Mouse (Mus musculus): ENCODE data around the gene Ahnak2.

The Ahnak2 gene

DNA sequence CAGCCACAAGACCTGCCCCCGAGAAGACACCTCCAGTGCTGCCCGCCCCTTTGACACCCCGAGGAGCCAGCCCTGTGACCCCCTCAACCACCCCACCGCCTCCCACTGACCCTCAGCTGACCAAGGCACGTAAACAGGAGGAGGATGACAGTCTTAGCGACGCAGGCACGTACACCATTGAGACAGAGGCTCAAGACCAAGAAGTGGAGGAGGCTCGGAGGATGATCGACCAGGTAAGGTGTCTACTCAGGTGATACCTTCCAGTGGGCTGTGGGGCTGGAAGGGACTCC, 65.9 kb downstream of the Ahnak2 start:
- DNase-seq (ENCODE audit: extremely low read depth, insufficient read length, low spot score): no peak

DNA sequence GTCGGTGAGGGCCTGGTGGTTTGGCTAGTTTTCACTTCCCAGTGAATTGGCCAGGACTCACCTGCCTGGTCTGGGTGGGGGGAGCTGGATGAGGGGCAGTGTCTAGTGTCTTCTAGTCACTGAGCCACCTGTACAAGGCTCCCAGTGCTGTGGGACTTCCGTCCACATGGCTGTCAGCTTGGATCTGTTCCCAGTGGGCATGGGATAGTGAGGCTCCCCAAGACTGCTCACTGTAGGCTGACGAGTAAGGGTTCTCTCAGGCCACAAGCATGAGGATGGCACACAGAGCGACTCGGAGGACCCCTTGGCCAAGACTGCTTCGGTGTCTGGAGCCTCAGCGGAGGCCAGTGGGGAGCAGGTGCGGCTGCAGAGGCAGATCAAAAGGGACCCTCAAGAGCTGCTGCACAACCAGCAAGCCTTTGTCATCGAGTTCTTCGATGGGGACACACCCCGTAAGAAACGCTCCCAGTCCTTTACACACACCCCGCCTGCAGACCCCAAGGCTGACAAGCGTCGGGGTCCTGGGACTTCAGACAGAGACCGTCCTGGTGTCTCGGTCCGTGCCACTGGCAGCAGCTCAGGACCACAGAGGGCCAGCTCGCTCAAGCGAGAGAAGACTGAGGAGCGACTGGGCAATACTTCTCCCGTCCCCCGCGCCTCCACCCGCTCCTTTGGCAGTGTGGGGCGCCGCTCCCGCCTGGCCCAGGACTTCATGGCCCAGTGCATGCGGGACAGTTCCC, 66.4 kb downstream of the Ahnak2 start:
- no peak for DNase-seq (ENCODE audit: extremely low read depth, insufficient read length, low spot score)

DNA sequence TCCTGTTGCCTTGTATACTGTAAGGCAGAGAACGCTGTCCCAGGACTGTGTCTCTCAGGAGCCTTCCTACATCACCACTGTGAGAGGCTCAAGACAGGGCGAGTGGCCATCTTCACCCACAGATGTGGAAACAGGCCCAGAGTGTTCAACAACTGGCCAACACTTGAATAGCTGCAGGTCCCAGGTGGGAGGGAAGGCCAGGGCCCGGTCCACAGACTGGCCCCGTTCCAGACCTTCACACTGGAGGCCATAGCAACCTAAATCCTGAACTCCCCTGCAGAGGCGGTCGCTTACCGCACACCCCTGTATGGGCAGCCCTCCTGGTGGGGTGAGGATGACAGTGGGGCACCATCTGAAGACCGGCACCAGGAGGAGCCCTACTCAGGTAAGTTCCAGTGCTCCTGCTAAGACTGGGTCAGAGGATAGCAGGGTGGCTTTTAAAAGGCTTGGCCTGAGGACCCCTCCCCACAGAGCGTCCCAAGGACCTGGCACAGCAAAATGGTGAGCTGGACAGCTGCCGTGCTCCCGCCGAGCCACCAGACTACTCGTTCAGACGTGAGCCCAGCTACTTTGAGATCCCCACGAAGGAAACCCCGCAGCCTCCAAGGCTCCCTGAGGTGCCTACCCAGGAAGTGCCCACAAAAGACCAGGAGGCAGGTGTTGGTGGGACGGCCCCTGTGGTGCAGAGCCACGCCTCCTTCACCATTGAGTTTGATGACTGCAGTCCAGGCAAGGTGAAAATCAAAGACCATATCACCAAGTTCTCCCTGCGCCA, 67.4 kb downstream of the Ahnak2 start:
- no peak for DNase-seq (ENCODE audit: extremely low read depth, insufficient read length, low spot score)

DNA sequence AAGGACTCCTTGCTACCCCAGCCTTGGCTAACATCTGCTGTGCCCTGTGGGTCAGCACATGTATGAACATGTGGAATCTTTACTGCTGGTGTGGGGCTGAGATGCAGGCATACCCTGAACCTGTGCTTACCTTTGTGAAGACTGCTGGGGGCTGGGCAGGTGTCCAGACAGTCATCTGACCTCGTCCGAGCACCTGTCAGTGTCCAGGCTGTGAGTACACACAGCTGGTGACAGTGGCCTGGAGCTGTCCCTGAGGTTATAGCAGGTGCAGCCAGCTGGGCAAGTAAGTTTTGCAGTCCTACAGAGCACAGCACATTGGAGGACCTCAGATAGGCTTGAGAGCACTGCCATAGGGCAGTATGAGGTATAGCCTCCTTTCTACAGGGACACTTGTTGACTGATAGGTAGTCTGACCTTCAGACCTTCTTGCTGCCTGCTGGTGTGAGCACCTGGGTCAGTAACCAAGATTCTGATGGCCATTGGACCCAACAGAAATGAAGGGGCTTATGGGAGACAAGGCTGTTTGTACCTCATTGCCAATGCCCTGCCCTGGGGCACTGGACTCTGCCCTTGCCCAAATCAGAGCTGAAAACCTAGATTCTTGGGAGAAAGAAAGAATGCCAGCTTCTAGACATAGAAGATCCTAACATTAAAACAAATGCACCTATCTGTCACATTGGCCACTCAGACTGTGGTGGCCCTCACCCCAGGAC, 68.2 kb downstream of the Ahnak2 start:
- DNase-seq (ENCODE audit: extremely low read depth, insufficient read length, low spot score): no peak

DNA sequence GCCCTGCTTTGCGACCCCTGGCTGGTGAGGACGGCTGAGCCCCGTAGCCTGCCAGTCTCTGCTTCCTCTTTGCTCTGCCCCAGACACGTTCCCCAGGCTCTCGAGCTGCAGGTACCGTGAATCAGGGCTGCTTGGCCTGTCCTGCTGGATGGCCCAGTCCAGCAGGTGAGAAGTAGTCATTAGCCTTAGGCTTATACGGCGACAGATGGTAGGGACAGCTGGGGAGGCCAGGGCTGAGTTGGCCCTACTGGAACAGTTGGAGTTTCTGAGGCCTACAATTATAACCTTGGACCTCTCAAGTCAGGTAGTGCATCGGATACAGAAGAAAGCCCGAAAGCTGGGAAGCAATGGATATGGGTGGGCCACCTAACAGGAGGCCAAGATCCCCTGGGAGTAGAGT, 69.9 kb downstream of the Ahnak2 start:
- no peak for DNase-seq (ENCODE audit: extremely low read depth, insufficient read length, low spot score)

DNA sequence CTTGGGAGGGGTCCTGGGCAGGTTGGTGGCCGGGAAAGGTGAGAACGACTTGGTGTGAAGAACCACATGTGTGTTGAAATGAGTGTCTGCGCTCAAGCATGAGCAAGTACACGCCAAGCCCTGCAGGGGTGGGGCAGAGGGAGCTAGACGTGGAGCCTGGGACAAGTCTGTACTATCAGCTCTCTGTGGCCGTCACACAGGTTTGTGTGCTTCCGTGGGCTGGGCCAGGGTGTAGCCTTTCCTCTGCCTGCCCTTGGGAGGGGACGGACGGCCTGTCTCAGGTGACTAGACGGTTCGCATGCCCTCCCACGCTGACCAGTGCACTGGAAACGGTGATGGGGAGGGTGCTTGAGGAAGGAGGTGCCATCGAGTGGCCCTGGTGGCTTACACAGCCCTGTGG, 71.6 kb downstream of the Ahnak2 start:
- no peak for DNase-seq (ENCODE audit: extremely low read depth, insufficient read length, low spot score)

DNA sequence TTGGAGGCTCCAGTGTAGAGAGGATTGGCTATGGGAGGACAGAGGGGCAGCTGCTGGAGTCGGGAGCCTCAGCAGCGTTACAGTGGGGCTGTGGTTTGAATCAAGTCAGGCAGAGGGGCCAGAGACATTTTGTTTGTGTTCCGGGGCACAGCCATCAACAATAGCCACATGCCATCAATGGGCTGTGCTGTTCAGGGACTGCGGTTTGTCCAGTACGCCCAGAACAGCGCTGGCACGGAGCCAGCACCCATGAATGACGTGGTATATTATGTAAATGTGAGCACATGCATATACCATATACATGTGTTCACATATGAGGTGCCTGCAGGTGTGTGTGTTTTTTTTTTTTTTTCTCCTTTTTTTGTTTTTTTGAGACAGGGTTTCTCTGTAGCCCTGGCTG, 74.7 kb downstream of the Ahnak2 start:
- peak; percentile 64 for DNase-seq (ENCODE audit: extremely low read depth, insufficient read length, low spot score)

DNA sequence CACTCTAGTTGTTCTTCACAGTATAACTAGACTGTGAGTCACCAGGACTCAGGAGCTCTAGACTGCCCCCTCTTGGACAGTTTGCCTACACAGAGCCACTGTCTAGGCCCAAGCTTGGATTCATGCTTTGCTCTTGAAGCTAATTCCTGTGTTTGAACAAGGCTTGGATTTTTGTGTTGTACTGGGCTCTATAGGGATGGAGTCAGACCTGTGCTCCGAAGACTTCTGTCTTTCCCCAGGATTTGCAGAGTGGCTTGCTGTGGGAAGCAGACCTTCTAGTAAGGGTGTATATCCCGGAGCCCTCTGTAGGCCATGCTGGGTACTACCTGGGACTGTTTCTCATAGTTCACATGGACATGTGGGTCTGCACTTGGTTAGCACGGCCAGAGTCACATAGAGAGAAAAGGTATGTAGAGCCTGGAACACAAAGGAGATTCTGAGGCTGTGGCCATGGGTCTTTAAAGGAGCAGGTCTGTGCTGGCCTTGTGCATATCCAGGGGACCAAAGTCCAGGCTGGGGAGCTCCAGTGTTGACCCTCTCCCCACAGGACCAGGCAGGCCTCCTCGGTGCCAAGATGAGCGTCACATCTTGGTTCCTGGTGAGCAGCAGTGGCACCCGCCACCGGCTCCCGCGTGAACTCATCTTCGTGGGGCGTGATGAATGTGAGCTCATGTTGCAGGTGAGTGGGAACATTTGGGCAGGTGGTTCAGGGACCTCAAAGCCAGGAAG, 78.2 kb downstream of the Ahnak2 start:
- DNase-seq (ENCODE audit: extremely low read depth, insufficient read length, low spot score): peak; percentile 60

DNA sequence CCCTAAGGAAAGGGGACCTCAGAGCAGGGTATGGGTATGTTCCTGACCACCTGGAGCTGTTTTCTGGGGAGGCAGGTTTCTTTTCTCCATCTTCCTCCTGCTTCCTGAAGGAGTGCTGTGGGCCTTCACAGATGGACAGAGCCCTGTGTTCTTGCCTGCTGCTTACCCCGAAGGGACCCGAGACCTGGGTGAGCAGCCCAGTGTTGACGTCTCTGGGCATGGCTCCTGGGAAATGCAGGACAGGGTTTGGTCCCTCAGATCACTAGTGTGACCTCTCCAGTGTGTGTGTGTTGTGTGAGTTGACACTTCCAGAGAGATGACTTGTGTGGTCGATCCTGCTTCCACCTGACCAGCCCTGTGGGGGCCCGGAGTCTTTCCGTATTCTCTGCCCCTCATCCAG, 79.0 kb downstream of the Ahnak2 start:
- DNase-seq (ENCODE audit: extremely low read depth, insufficient read length, low spot score): no peak

DNA sequence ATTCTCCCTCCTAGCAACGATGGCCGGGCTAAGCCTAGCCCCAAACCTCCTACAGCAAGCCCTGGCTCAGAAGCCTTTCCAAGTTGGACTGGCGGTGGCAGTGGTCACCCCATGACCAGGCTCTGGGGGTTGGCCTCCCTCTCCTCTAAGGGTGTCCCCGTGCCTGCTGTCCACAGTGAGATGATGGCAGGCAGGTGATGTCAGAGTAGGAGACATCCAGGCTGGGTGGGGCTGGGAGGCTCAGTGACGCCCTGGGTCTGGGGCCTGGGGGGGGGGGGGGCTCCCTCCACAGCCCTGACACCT, 79.5 kb downstream of the Ahnak2 start:
- no peak for DNase-seq (ENCODE audit: extremely low read depth, insufficient read length, low spot score)

DNA sequence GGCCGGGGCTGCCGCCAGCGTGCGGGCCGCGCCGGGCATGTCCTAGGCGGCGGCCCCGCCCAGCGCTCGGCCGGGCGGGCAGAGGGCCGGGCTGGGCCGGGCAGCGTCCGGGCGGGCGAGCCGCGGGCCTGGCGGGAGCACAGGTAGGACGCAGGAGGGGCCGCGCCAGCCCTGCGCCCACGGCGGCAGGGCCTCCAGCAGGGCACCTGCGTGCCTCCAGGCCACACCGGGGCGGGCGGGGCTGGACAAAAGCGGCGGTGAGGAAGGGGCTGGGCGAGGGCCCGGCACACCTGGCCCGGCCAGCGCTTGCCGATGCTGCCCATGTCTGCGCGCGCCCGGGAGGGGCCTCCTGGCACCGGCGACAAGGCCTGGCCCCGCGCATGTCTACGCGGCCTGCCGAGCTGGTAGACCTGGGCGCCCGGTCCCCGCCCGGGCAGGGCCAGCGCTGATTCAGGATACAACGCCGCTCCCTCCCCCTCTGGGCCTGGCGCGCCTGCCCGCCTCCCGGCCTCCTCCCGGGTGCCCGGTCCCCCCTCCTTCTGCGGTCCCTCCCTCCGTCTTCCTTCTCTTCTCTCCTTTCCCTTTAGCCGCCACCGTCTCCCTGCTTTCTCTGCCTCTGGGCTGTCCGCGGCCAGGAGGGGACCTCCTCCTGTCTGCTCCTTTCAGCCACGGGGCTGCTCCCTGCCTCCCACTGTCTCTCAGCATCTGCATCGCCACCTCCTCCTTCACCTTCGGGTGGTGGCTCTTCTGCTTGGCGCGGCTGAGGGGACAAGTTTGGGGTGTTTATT, 80.0 kb downstream of the Ahnak2 start:
- DNase-seq (ENCODE audit: extremely low read depth, insufficient read length, low spot score): peak; percentile 71
